Mouse (Mus musculus): ENCODE results near the gene Lrriq1. TPM values are rescaled to one million over a fixed set of nuclear protein-coding genes. Genes with fewer than 3 reads are reported as not detected.

Lrriq1 gene
- total RNA-seq, 2 experiments from 2014 or later: not detected

DNA sequence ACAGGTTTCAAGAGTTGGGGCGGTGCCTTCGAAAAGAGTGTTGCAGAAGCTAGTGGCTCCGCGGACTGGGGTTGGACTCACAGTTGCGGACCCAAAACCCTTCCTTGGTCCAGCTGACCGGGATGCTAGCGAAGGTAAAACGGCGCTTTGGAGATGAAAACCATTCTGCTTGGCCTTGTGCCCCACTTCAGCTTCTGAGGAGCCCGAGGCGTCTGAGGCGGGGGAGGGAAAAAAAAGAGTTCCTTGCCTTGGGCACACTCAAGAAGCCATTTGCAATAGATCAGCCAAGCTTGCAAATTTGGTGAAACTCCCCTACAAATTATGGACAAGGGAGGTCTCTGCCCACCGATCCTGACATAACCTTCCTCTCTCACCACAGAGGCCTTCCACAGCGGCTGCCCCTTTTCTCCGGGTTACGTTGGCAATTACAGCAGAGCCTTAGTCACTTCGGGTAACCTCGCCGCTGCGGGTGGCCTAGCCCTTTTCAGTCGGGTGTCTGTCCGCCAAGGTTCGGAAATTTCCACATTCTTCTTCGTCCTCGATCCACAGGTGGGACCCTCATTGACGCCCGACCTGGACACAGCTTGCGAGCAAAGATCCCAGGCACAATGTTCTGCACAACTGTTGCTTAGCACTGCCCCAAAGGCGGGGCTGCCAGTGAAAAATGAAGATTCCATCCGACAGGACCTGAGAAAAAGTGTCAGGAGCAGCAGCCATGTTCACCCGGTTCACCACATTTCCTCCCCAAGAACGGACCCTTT is 206.2 kb downstream of the Lrriq1 start, which contains the start of gene Alx1:
Gene Alx1, minus strand, starts transcription at position 486 of the 761 bp plus-strand sequence.
- DNase-seq: no peak
- intact Hi-C loops (cut with DNase I): no loop called here

DNA sequence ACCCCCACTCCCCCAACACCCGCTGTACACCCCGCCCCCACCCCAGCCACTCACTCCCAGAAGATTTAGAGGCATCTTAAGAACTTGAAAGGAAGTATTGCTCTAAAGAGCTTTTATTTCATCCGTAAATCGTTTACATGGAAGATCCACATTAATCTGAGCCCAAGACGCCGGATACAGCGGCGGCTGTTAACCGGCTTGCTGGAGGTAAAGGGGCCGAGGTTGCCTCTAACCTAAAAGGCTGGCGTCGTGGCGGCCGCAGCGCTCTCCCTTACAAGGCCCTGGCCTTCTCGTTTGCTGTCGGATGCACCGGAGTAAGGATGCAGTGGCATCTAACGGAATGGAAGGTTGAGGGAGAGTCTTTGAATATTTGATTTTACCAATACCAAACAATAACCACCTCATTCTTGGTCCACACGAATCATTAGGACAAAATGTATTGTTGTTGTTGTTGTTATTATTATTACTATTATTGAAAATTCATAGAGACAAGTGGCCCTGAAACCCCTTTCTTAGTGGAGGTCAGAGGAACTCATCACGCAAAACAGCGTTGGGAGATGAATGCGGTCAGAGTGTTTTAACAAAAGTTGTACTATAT is 206.9 kb downstream of the Lrriq1 start:
- intact Hi-C loops (cut with DNase I): no loop called here
- DNase-seq: no peak

DNA sequence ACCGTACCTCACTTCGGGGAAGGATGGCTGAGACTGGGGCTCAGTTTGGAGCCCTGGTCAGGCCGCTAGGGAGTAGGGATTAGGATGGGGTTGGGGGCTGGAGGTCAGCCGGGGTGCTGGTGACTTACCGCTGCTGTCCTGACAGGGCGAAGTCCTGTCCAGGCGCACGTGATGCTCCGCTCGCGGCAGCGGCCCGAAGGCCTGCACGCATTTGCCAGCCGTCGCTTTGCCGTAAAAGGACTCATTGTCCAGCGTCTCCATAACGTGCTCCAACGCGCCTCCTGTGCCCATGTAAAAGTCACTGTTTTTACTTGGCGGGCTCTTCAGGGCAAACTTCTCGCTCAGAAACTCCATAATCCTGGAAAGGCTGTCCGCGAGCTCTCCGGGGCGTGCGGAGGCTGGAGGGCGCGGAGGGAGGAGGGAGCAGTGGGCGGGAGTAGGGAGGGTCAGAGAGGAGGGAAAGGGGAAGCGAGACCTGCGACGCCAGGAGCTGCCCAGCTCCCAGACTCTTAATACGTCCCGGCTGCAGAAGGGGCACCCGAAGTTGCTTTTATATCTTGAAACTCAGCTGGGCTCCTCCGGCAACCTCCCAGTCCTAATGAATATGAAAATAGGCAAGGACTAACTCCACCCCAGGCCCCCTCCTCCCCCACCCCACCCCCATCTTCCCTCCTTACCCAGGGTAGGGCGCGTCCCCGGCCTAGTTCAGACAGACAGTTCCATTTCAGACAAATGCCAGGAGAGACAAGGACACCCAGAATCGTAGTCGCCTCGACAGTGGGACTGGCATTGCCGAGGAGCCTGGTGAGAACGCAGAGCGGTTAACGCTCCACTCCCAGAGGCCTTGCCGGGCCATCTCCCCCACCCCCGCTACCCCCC is 207.6 kb downstream of the Lrriq1 start:
- intact Hi-C loops (cut with DNase I): no loop called here
- DNase-seq: peak in 1 of 2 experiments; percentile 14

DNA sequence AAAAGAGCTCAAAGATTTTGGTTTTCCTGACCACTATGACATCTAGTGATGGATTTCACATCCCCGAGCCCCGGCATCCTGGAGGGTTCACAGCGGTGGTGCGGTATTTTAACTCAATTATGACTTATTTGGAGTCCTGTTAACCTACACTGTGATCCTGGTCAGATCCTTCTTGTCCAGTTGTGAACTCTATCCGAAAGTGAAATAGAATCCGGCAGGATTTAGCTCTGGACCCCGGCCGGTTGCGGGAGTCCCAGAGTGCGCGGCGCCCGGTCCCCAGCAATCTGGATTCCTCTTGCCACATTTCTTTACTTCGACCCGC is 208.2 kb downstream of the Lrriq1 start:
- DNase-seq: peak in 1 of 2 experiments; percentile 12
- intact Hi-C loops (cut with DNase I): no loop called here

DNA sequence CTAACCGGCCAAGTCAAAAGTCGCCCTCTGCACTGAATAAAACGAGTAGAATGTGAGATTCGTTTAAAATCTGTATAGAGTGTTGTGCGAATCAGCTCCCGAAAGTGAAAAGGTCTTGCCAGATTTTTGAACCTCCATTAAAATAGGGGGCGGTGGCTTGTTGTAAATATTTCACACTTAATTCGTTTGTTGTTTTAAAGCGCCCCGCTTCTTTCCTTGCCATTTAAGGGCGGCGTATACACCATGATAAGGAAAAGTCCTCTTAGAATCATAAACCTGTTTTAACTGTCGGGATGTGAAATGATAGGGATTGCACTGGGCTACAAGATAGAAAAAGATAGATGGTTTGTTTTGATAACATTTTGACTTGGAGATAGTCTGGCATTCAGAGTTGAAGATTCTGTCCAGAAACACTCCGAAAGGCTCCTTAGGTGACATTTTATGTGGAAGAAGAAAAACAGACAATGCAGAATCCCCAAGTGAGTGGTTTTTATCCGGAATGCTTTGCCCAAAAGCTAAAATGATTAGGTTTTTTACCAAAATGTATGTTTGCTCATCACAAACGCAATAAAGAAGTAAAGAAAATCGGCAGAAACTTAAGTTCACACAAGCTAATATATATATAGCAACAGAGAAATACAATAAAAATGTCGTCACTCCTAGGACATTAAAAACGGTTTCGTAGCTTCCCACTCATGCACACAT is 208.7 kb downstream of the Lrriq1 start:
- DNase-seq: no peak
- intact Hi-C loops (cut with DNase I): no loop called here

DNA sequence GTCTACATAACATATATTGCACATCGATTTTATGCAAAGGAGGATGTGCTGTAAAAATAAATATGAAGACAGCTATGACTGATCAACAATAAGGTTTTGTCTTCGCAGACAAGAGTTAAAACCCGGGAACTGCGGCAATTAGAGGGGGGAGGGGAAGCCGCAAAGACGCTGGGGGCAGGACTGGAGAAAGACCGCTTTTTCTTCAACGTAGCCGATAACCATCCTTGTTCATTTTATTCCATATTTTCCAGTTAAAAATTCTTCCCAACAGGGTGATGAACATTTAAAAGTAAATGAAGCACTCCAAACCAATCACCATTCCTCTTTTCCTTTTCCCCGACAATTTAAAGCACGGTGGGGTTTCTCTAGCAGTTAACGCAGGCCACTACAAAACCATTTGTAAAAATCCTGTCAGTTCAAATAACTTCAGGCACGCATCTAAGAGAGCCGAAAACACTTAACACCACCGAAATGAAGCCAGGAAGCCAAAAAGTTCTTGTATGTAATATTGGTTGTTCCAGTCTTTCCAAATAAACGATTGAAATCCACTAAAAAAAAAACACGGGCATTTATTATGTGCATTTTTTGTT is 209.4 kb downstream of the Lrriq1 start:
- DNase-seq: no peak
- intact Hi-C loops (cut with DNase I): no loop called here

DNA sequence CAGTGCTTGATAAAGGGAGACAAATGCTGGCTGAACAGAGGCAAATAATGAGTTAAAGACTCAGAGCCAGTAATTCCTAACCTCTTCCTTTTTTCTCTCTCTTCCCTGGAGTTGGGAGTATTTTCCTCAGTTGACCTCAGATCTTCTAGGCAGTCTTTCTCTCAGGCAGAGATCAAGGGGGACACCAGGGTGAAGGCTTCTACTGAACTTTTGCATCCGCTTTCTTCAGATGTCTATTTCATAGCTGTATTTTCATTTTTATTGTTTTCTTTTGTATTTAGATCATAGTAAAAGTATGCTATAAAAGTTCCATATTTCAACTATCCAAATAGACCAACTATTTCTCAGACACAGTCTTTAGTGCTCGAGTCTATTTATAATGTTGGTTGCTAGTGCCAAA is 233.6 kb downstream of the Lrriq1 start:
- DNase-seq: no peak
- intact Hi-C loops (cut with DNase I): no loop called here

DNA sequence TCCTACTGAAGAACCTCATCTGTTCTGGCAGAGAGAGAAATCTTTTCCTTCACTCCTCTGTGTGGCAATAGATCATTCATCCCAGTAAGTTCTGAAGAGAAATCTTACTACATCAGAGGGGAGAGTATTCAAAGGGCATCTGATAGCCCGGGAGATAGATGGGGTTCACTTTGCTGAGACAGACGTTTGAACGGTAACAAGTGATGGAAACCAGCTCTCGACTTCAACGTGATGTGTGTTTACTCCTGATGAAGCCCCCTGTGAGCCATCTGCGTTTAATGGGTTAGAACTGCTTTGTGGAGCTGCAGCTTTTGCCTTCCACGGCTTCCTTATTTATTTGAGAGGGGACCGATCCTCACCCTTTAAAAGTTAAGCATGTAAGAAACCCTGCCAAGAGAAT is 235.2 kb downstream of the Lrriq1 start:
- intact Hi-C loops (cut with DNase I): no loop called here
- no peak for DNase-seq

DNA sequence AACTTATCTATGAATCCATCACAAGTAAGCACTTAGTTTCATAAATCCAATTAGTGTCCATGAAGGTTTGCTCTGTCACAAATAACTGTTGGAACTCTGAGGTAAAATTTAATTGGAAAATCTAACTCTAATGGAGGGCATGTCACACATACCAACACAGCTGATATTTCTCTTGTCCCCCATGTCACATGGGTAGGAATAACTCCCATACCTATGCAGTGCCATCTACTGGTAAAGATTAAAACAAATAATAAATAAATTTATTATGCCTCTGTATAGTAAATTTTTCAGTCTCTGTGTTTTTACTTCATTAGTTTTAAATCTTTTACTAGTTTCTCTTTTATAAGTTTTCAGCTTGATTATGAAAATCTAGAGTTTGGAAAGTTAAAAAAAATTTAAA is 236.5 kb downstream of the Lrriq1 start:
- intact Hi-C loops (cut with DNase I): no loop called here
- no peak for DNase-seq

Other genes with a start within 250 kb of the Lrriq1 start
- not detected for gene Alx1, start 206.1 kb downstream of the Lrriq1 start, total RNA-seq (2021)
- gene Slc6a15, start 131.5 kb upstream of the Lrriq1 start, total RNA-seq (2021): under 1 TPM; 0.12 to 0.13 TPM